Mouse (Mus musculus) right cerebral cortex, postnatal 10 days (tissue): ENCODE data around the gene Idh2.

Experiments used
- DNase-seq, 2 experiments: peaks; one replicate each; pipeline ENCODE4 v3.0.0; 2021; ENCODE audit warnings: low spot score in 2 of 2

The Idh2 gene

DNA sequence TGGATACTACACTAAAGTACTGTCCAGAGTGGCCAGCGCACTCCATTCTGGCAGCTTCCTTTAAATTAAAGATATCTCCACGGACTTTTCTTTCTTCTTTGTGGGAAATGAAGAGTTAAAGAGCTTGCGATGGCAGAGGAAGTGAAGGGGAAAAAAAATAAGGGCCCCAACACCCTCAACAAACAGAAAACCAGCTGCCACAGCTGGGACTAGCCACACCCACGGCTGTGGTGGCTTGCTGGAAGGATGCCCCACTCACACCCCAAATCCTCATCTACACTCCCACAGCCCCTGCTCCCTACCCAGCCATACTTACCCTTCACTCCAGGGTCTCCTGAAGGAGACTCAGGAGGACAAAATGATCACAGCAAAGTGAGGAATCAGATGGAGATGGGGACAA lies 7.9 kb upstream of the Idh2 start:
- DNase-seq, result no peak

DNA sequence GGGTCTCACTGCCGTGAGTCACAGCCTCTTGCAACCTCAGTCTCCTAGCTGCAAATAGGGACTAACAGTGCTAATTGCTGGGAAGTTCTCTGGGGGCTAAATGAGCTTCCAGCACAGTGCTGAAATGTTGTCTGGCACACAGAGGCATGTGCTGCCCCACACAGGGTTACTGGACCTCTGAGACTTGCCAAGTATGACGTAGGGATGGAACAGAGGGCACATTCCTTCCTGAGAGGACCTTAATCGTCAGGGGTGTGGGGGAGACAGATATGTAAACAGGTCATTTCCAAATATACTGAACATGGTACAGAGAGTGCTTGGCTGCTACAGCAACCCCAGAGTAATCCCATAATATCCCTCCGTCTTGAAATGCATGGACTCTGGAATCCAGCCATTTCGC lies 5.9 kb upstream of the Idh2 start:
- DNase-seq, result no peak

DNA sequence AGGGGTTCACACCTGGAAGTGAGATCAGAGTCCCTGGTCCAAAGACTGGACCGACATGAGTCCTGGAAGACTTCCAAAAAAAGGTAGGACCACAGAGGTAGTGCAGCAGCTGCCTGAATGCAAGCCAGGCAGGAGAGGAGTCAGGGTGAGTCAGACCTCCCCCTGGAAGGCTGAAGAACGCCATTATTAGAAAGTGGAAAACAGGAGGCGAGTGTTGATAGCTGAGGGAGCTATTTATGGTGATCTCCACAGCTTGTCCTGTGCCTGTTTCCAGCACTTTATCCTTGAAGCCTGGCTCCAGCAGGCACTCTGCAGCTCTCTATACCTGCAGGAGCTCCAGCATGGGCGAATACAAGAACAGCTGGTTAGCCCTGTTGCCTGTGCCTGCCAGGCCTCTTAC lies 4.0 kb upstream of the Idh2 start:
- DNase-seq, result no peak

DNA sequence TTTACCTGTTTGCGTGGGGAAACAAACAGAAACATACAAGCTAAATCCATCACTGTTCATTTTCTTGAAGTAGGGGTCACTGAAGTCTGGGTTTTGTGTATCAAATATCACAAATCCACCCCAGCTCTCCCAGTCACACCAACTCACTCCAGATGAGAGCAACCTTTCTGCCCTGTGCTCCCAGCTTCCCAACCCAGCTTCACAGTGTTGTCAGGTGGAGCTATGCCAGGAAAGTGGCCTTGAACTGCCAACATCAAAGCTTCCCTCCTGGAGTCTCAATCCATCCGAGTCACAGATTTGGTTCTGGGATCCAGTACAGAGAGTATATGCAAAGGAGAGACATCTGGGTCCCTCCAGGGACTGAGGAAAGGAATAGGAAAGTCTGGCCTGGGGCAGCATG lies 966 bp upstream of the Idh2 start:
- no peak for DNase-seq

DNA sequence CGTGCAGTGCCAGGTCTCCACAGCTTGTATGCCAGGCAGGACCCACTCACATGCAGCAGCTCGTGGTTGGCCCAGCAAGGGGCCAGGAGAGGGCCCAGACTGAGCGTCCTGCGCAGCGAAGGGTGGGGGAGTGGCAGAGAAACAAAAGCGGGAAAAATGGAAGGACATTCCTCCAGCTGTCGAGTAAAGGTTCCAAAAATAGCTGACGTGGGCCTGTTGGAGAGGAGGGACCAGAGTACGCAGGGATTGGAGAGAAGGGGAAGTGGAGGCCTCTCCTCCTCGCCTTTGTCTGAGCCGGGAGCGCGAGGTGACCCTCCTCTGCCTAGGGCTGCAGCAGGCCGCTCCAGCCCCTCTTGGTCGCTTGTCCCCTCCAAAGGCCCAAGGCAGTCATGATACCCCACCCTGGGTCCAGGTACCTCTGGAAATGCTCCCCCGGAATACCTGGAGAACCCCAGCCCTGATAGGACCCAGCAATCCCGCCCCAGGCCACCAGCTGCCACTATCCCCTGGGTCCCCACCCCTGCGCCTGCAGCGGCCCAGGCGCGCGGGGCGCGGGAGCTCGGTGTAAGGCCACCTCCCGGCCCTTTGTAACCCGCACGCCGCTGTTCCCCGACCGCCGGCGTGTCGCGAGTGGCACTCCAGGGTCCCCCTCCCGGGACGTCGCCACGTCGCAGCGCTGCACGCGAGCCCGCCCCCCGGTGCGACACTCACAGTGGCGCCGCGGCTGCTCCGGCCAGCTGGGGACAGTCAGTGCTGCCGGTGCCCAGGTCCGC lies 555 bp downstream of the Idh2 start:
- DNase-seq, result peak; percentile 70 to 72

DNA sequence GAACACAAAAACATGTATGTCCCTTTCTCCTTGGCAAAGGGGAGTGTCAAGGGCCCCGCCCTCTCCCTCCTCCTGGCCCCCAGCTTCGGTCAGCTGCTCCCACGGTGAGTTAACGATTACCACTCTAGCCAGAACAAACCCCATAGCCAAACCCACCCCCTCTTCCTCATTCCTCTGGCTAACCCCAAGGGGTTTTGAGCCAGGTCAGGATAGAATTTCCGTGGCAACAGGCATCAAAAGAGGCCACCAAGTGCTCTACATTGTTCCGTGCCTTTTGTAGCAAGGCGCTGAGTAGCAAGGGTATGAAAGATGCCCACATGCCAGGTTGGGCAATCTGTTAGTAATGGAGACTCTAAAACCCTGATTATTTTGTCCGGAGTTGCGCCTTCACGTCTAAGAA lies 1.2 kb downstream of the Idh2 start:
- peak in 1 of 2 experiments; percentile 42 for DNase-seq

DNA sequence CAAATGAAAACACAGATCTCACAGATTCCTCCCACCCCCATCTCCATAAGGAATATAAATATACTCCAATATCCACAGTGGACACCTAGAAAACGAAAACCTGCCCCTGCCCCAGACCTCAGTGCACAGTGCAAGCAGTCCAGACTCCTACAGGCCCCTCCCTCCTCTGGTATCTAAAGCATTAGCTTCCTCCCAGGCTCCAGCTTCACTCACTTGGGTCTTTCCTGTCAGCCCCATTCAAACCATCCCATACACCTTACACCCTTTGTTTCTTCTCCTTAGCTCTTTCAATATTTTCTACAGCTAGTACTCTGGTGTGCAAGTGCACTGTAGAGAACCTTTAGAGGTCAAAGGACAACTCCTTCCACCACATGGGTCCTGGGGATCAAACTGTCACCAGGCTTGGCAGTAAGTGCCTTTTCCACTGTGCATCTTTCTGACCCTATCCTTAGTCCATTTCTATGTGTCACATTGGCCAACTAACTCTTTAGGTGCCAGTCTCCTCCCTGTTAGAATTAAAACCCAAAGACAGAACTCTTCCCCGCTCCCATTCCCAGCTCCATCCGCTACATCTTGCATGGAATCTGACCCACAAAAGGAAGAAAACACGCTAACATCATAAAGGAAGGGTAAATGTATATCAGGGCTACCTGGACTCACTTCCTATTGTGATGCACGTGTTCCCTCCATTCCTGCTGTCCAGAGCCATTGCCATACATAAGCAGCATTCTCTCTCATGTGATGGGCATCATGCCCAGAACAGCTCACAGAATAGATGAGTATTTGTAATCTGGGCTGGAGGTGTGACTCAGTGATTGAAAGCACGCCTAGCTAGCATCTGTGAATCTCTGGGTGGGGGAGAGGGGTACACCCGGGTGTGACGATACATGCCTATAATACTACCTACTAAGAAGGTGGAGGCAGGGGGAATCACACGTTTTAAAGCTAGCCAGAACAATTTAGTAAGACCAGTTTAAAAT lies 3.8 kb downstream of the Idh2 start:
- DNase-seq, result peak; percentile 46 to 77

DNA sequence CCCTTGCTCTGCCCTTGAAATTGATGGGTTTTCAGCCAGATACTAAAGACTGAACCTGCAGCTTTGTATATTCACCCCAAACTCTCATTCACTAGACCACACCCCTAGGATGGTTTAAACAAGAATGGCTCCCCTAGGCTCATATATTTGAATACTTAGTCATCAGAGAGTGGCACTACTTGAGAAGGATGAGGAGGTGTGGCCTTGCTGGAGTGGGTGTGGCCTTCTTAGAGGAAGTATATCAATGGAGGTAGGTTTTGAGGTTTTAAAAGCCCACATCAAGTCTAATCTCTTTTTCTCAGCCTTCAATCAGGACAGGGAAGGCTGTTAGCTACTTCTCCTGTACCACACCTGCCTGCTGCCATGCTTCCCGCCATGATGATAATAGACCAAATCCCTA lies 8.8 kb downstream of the Idh2 start:
- DNase-seq, result no peak

DNA sequence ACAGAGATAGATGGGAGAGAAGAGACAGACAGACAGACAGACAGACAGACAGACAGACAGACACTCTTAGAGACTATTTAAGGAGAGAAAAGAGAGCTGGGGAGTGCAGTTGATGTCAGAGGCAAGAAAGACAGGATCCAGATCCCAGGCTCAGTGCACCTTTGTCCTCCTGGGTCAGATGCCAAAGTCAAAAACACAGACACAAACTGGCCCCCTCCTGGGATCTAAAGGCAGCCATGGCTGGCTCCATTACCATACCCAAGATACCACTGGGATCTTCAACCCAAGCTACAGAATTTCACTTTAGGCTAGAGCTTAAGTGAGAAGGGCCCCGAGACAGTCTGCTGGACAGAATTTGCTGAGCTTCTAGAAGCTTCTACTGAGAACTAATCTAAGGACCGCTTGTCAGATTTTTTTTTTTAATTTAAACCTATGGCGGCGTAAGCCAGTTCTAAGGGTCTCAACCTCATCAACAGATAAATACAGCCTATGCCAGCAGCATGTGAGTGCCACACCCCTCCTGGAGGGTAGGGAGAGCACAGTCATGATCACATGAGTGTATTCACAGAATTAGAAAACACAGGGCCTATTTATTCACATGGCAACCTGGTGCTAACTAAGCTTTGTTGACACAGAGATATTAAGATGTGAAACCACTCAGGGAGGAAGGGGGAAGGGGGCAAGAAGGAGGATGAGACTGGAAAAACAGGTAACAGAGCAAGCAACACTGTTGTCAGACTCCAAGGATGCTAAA lies 9.4 kb downstream of the Idh2 start:
- no peak for DNase-seq

DNA sequence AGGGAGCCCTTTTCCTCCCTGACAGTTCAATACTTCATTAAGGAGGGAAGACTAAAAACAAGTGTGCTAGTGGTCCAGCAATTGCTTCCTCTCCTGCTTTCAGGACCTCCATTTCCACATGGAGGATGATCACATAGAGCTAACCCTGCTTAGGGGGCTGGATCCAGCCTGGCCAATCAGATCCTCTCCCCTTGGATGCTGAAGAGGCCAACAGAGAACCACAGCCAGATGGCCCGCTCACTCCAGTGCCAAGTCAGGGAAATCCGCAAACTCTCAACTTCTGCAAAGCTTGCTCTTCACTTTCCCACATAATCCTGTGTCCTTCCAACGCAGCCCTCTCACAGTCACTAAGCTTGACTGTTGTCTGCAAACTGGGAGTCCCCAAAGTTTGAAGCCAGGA lies 11.9 kb downstream of the Idh2 start:
- no peak for DNase-seq

DNA sequence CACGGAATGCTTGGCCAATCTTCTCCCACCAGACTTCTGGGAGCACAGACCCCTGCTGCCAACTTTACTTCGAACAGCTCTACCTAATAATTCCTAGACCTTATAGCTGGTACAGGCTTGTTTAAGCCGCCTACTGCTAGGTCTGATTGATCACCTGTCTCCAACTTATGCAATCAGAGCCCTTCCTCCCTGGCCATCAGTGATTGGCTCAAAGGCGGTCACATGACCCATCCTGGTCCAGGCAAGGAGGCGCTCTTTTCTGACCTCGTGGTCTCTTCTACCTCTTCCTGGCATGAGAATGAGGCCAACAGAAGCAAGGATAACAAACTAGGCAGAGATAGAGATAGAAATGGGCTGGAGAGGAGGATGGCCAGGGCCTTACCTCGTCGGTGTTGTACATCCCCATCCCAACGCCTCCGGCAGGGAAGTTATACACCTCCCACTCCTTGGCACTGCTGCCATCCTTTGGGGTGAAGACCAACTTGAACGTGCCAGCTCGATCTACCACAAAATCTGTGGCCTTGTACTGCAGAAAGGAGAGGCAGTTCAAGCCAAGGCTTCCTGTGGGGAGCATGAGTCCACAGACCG lies 16.7 kb downstream of the Idh2 start:
- no peak for DNase-seq

DNA sequence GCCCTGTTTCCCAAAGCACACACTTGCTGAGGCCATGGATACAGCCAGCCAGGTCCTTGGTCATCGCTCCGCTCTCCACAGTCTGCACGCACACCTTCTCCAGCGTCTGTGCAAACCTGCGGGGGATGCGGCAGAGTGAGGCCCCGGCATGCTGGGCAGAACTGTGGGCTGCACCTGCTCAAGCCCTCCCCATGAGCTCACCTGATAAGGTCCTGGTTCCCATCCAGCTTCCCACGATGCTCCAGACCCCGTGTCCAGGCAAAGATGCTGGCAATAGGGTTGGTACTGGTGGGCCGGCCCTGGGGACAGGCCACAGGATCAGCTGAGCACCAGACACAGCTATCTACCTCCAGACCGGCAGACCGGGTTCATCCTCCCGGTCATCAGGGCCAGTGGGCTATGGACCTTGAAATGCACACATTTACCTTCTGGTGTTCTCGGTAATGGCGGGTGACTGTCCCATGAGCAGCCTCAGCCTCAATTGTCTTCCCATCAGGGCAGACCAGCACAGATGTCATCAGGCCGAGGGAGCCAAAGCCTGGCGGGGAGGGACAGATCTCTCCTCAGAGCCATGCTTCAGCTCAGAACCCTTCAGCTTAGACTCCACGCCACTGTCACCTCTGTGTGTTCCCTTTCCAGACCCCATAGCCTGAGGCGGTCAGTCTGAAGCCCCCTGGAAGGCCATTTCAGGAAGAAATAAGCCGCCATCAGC lies 19.4 kb downstream of the Idh2 start:
- no peak for DNase-seq

DNA sequence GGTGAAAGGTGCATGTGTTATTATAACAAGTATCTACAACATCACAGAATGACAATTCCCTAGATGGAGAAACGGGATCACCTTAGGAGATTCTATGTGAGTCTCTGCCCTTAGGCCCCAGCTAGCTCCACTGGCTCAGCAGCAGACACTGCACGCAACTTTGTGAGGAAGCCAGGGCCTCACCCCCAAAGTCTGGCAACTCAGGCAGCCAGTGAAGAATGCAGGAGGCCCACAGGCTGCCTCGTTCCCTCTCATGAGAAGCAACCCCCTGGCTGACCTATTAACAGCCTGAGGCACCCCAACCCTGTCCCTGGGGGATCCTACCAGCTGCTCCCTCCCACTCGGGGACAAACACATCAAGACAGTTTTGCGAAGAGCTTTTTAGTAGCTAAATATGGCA lies 20.7 kb downstream of the Idh2 start:
- no peak for DNase-seq

DNA sequence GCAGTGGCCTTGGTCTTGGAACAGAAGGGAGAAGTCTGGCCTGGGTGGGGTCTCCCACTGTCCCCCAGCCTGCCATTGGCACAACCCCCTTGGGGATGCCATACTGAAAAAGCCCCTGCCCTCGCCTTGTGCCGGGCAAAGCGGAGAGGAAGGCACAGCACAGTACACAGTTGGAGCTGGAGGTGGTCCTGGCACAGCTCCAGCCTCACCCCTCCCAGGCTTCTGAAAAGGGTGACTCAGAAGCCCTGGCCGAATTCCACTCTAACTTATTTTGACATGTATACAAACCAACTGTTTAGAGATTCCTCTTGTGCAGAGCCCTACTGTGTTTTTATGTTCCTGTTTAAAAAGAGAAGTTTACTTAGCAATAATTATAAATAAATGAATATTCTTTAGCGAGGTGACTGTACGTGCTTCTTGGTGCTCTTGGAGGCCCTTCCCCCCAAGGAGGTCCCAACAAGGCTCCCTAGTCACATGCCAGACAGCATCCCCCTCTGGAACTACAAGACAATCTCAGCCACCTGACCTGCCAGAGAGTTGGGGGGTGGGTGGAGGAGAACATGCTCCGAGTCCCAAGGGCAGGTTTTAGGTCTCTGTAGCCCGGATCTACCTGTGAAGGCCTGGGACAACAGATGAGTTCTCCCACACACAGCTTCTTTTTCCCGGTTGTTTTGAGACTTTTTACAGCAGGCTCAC lies 22.7 kb downstream of the Idh2 start:
- peak in 1 of 2 experiments; percentile 66 for DNase-seq

DNA sequence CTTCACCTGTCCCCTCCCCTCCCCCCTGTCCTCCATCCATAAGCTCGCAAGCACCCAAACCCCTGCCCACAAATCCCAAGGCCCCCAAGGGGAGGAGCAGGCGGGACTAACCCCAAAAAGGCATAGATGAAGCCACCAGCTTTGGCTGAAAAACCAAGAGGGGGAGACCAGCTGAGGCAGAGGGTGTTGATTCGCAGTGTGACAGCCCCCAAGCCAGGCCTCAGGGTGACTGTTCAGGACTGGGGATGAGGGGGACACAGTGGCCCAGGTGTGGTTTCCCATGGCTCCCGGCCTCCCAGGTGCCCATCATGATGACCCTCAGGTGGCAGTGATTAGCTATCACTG lies 23.4 kb downstream of the Idh2 start:
- no peak for DNase-seq

DNA sequence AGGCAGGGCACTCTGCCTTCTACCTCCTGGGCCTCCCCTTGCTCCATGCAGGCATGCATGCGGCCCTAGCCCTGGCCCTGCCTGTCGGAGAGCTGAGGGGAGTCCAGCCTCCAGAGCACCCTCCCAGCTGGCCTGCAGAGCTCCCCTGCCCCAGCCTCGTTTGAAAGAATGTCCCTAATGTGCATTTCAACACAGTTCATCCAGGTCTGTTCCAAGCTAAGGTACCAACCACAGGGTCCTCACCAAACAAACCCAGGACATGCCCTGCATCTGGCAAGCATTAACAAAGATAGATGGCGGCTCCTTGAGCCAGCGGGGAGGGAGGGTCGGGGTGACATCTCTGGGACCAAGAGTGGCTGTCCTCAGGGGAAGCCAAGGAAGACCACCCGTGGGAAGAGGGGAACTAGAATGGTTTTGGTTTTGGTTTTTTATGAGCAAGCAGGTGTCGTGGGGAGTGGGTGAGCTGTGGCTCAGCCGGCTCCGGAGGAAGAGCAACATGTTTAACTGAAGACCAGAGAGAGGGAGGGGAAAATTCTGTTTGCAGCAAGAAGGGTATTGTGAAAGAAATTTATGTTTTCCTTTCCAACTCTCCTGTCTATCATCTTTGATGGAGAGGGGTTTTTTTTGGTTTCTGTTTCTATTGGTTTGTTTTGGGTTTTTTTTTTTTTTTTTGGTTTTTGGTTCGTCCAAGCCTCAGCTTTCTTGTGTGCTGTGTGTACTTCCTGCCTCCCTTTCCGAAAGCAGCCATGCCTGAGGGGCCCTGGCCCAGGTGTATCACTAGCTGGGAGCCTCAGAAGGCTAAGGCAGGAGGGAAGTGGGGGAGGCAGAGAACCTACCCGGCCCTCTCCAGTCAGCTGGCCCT lies 24.0 kb downstream of the Idh2 start:
- DNase-seq, result no peak

DNA sequence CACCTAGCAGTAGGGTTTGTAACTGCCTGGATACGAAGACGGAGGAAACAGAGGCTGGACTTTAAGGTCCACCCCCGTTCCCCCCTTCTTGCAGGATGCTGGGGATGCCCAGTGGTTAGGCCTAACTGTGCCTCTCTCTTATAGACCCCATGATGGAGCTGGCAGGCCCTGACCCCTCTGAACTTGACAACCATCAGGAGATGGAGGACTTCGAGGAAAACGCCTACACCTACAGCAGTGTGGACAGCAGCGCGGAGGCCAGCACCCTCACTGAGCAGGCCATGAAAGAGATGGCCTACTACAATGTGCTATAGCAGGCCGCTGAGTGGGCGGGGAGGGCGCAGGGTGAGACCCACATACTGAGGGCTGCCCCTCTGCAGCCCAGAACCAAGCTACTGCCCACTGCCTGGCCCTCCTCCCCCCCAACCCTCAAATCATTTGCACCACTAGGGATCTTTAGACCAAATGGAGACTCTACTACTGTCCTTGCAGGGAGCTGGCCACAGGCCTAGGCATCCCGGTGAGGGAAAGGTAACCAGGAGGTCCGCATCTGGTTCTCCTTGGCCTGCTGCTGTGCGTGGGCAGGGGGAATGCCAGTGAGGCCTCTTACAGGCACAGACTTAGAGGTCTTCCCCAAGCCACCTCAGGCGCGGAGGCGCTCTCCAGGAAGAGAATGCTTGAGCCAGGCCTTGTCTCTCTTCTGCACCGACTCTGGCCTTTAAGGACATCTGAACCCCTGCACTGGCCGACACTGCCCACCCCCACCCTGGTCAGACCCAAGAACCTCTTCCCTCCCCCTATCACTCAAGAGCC lies 24.8 kb downstream of the Idh2 start:
- DNase-seq, result no peak

DNA sequence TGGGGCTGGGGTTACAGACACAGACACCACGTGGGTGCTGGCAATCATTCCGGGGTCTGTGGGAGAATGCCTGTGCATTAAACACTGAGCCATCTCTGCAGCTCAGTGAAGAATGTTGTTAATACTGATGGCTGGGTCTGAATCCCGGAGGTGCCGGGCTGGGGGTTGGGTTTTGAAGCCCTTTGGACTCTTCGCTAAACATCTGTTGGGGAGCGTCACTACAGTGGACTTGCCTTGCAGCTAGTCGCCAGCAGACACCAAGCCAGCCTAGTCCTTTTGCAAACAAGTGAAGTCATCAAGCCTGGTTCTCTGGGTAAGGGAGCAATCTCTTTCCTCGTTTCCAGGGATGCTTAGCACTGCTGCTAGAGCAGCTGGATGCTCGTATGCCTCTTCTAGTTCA lies 27.0 kb downstream of the Idh2 start:
- DNase-seq, result no peak
